Mouse (Mus musculus) forebrain, postnatal 0 days (tissue): ENCODE data around the gene Dnase2b. TPM values are rescaled to one million over a fixed set of nuclear protein-coding genes. Genes with fewer than 3 reads are reported as not detected.

Experiments
- ATAC-seq: fragments of 200-750 bp; cut with Nextera tagmentation; 2 replicates; pipeline ENCODE4 v1.8.0; 2017; ENCODE audit warnings: mild to moderate bottlenecking, moderate library complexity
- DNase-seq: peaks from one replicate; pipeline ENCODE4 v3.0.0-alpha.2; 2015
- H3K27ac ChIP-seq: fragments of 300-500 bp; sonication (generic); 2 replicates; pipeline ENCODE4 v1.5.1; 2014; ENCODE audit warnings: low read depth, mild to moderate bottlenecking, antibody characterized with exemption, low read length, moderate library complexity, mixed read lengths
- H3K27me3 ChIP-seq: fragments of 300-500 bp; sonication (generic); 2 replicates; pipeline ENCODE4 v1.6.1; 2014; ENCODE audit warnings: mild to moderate bottlenecking, low read length, mixed read lengths; ENCODE audit not compliant: insufficient read depth
- H3K36me3 ChIP-seq: fragments of 300-500 bp; sonication (generic); 2 replicates; pipeline ENCODE4 v1.6.1; 2014; ENCODE audit warnings: mild to moderate bottlenecking, moderate library complexity; ENCODE audit not compliant: insufficient read depth
- H3K4me1 ChIP-seq: fragments of 300-500 bp; sonication (generic); 2 replicates; pipeline ENCODE4 v1.6.1; 2014; ENCODE audit warnings: antibody characterized with exemption; ENCODE audit not compliant: insufficient read depth
- H3K4me2 ChIP-seq: fragments of 300-500 bp; sonication (generic); 2 replicates; pipeline ENCODE4 v1.6.1; 2014; ENCODE audit warnings: low read depth, mild to moderate bottlenecking, moderate library complexity
- H3K4me3 ChIP-seq: fragments of 300-500 bp; sonication (generic); 2 replicates; pipeline ENCODE4 v1.5.1; 2014; ENCODE audit warnings: low read depth, low read length, mixed read lengths
- H3K9ac ChIP-seq: fragments of 300-500 bp; sonication (generic); 2 replicates; pipeline ENCODE4 v1.6.1; 2014; ENCODE audit warnings: mild to moderate bottlenecking
- H3K9me3 ChIP-seq: fragments of 300-500 bp; sonication (generic); 2 replicates; pipeline ENCODE4 v1.6.1; 2016; ENCODE audit warnings: low read length
- CTCF ChIP-seq: sonication (generic); IDR thresholded peaks from 2 replicates; pipeline ENCODE4 v1.5.1; 2016; ENCODE audit warnings: antibody characterized with exemption, control low read depth, low read depth
- WGBS: fragments of 180-500 bp; shearing (Covaris S2); extraction: QIAGEN DNeasy Blood & Tissue Kit; methylation state at CpG from one replicate; pipeline ENCODE4 v1.1.7; 2014; 5-methylcytosine and 5-hydroxymethylcytosine counted together
- polyA plus RNA-seq: library from polyadenylated mRNA; unstranded; fragments of >200 nt; fragmentation: Nextera tagmentation; extraction: Ambion mirVana; gene quantifications from 2 replicates; pipeline ENCODE4 v1.2.1, GENCODE M21; 2015
- total RNA-seq: library from RNA; depleted of rRNA; stranded (reverse); fragments of >200 nt; gene quantifications from 2 replicates; pipeline ENCODE4 v1.2.3, GENCODE M21; 2014; rRNA removed

The Dnase2b gene
- total and polyA plus RNA-seq, 2 experiments from 2014 or later, result not detected

DNA sequence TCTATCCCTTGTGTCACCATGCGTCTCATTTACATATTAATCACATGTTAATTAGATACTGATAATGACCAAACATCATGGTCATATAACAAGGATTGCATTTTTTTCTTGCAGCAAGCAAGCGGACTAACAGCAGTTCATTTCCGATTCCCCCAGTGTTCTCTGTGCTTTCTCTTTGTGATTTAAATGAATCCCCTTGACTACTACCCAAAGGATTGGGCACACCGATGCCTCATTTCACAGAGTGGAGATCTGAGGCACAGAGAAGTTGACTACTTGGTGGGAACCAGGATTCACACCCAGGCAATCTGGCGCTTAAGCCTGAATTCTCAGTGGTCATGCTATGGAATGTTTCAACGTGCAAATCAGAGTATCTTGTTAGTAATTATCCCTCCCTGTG lies 80.4 kb downstream of the Dnase2b start:
- no peak for TF ChIP-seq CTCF
- Histone ChIP-seq H3K9me3 (no peaks in the 10 kb centered on the region), H3K9ac (no peak overlapping the region), H3K4me1 (no peaks in the 10 kb centered on the region), H3K27me3 (no peaks in the 10 kb centered on the region), H3K4me3 (no peak overlapping the region), H3K4me2 (no peak overlapping the region), H3K36me3 (no peaks in the 10 kb centered on the region), H3K27ac (no peak overlapping the region)
- 43% methylated on average over 6 of the region's 6 CpGs for WGBS
- DNase-seq, result no peak
- no peak for ATAC-seq

Other genes starting within 250 kb of the Dnase2b start
- 43.2 and 43.5 TPM in 2 replicates for gene Ssx2ip, start 211.0 kb downstream of the Dnase2b start, total RNA-seq
- 19.8 and 26.6 TPM in 2 replicates for gene Ssx2ip, start 211.0 kb downstream of the Dnase2b start, polyA plus RNA-seq
- gene Ctbs, start 165.8 kb downstream of the Dnase2b start, total RNA-seq, result 7.5 and 9.9 TPM in 2 replicates
- gene Ctbs, start 165.8 kb downstream of the Dnase2b start, polyA plus RNA-seq, result 3.8 and 4.4 TPM in 2 replicates
- gene Spata1, start 115.8 kb downstream of the Dnase2b start, total RNA-seq, result 6.0 and 13.5 TPM in 2 replicates
- gene Spata1, start 115.8 kb downstream of the Dnase2b start, polyA plus RNA-seq, result 4.3 and 6.5 TPM in 2 replicates
- gene Gng5, start 115.8 kb downstream of the Dnase2b start, total RNA-seq, result 73.7 and 90.4 TPM in 2 replicates
- gene Gng5, start 115.8 kb downstream of the Dnase2b start, polyA plus RNA-seq, result 291 and 344 TPM in 2 replicates
- gene Rpf1, start 94.2 kb downstream of the Dnase2b start, total RNA-seq, result 36.7 and 39.9 TPM in 2 replicates
- 27.4 and 29.4 TPM in 2 replicates for gene Rpf1, start 94.2 kb downstream of the Dnase2b start, polyA plus RNA-seq
- 0.08 and 0.43 TPM in 2 replicates for gene Uox, start 45.2 kb downstream of the Dnase2b start, total RNA-seq
- 0.19 and 0.25 TPM in 2 replicates for gene Uox, start 45.2 kb downstream of the Dnase2b start, polyA plus RNA-seq
- not detected in 2 replicates for gene 4930503B20Rik, start 35.7 kb upstream of the Dnase2b start, total RNA-seq
- 0.12 TPM in 1 of 2 replicates, not detected in the other for gene 4930503B20Rik, start 35.7 kb upstream of the Dnase2b start, polyA plus RNA-seq
- 0.33 TPM in 1 of 2 replicates, not detected in the other for gene Samd13, start 70.0 kb upstream of the Dnase2b start, total RNA-seq
- 0.14 and 0.57 TPM in 2 replicates for gene Samd13, start 70.0 kb upstream of the Dnase2b start, polyA plus RNA-seq
- 320 and 369 TPM in 2 replicates for gene Prkacb, start 197.4 kb upstream of the Dnase2b start, total RNA-seq
- 161 and 208 TPM in 2 replicates for gene Prkacb, start 197.4 kb upstream of the Dnase2b start, polyA plus RNA-seq
- gene Ttll7, start 236.8 kb upstream of the Dnase2b start, total RNA-seq, result 23.5 and 33.7 TPM in 2 replicates
- 6.6 and 7.5 TPM in 2 replicates for gene Ttll7, start 236.8 kb upstream of the Dnase2b start, polyA plus RNA-seq